Mouse (Mus musculus) layer of hippocampus, postnatal 25 days (tissue): ENCODE measurements at regions not wholly inside any gene's neighbourhood (a gene's known extent, or its start where the extent isn't known, plus 50 kb on each side); places are given as distances from the start of the nearest gene placed in this dataset.

Experiments used
- DNase-seq, 2 experiments: peaks; one replicate each; pipeline ENCODE4 v3.0.0; 2022; ENCODE audit warnings: mixed read lengths in 2 of 2, low spot score in 1 of 2; ENCODE audit errors: extremely low spot score in 1 of 2

DNA sequence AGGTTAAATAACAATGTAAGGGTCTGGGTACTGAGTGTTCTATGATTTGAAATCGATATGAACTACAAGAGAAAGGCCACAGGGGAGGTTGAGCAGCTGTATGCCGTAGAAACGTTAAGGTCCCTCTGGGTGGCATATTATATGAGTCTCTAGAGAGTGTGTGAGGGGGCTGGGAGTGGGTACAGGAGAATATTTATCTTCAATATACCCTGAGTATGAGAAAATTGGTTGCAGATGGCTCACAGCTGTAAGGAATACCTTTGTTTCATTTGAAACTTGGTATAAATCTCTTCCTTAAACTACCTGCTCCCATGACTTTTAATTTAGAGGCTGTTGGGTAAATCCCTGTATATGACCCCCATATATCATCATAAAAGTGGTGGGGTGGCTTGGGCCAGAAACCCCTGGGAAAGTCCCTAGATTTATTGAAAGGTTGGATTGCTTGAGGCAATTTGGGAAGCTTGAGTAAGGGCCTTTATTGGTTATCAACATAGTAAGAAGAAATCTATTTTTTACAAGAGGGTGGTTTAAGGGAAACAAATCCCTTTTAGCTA lies 128.7 kb upstream of the Prkg2 start:
- no peak for DNase-seq

DNA sequence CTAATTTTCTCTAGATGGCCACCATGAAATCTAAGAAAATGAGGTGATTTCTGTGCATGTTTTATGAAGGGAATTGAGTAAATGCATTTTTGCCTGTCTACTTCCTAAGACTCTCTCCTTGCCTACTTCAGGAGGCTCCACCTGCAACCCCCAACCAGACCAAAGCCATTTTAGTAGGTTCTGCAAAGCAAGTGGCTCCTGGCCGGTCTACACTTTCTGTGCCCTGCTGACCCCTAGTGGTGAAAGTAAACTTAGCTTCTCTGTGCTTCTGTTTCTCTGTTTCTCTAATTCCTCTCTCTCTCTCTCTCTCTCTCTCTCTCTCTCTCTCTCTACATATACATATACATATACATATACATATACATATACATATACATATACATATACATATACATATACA lies 120.8 kb upstream of the Prkg2 start:
- DNase-seq: peak; percentile 33 to 59

DNA sequence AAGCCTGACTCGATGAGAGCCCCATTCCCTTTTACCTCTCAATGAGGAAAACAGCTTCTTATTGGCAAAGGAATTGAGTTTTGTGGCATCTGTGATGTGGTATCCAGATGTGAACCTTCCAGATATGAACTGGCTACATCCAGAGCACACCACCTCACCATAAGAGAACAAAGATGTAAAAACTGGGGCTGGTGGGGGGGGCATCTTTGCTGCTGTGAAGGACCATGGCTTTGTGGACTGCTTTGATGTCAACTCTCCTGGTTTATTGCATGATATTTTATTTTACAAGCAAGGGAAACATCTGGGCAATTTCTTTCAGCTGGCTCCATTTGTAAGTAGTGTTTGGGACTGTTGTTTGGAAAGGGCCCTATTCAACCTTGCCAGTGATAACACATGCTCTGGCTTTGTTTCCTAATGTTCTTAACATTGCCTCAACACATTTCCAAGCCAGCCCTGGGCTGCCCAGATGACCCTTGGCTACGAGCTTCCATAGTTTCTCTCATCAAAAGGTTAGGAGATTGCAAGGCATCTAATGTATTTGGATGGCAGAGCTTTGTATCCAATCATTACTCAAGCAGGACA lies 116.2 kb upstream of the Prkg2 start:
- DNase-seq: no peak

DNA sequence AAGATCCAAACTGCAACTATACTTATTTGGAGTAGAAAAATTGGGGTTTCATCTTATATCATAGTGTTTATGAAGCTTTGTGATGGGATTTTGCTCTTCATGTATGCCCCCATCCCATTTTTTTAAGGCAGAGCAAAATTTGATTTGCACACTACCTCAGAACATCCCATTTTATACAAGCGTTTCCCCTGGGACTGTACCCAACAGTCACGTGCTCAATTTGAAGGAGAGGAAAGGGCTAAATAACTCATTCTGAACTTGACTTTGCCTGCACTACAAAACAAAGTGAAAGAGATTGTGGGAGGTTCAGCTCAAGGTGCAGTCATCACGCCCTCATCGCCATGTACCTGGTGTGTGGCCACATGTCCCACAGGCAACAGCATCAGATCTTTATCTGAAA lies 115.1 kb upstream of the Prkg2 start:
- no peak for DNase-seq

DNA sequence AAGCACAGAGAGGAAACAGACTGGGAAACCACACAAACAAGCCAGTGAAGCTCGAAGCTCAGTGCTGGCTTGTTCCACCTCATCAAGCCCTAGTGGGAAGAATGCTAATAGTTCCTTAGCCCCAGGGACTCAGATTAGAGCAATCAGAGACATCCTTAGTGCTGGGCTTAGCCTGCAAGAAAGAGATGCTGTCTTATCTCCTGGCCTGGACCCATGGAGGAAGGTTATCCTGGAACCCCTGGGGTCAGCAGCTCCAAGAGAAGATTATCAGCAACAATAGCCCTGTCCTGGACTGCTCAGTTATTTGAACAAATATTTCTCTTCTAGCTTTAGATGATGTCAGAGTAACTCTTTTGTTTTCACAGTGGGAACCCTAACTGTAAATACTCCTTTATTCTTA lies 112.8 kb upstream of the Prkg2 start:
- DNase-seq: no peak

DNA sequence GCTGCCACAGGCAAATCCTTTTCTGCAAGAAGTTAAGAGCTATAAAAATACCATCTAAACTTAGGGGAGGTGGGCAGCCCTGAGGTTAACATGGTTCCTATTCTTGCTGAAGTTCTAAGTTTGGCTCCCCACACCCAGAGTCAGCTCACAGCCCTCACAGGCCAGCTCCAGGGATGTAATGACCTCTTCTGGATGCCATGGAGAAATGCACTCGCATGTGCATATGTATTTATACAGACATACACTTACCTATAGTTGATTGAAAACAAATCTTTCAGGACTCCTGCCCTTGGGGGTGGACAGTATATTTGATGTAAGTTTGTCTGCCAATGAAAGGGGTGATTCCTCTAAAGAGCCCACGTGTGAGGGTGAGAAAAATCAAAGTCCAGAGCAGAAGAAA lies 95.5 kb upstream of the Prkg2 start:
- no peak for DNase-seq

DNA sequence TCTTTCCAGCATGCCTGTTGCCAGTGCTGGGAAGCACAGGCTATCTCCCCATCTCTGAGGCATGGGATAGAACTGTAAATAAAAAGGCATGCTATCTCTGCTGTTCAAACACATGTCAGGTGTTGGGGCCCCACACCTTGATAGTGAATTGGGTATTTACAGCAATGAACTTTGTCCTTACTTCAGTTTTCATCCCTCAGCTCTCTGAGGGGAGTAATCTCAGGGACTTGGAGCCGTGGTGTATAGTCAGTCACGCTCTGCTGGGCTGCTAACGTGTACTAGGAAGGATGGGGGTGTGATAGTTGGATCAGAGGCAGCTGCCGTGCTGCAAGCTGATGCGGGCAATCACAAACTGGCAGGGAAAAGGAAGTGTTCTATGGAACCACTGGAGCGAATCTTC lies 91.5 kb upstream of the Prkg2 start:
- DNase-seq: no peak

DNA sequence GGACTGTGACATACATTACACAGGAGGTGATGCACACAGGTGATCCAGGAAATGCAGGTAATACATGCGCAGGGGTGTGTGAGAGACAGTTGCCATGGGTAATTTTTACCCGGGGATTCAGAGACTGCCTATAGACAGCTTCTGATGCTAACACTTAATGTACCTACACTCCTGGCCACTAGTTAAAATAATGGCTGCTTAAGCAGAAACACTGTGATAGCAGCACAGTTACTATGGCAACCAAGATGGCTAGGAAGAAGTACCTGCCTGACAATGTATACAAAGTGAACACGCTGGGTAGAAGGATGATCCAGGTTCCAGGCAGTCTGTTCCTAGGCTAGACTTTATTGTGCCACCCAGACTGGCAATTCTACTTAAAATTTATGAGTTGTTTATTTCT lies 88.3 kb upstream of the Prkg2 start:
- DNase-seq: no peak

DNA sequence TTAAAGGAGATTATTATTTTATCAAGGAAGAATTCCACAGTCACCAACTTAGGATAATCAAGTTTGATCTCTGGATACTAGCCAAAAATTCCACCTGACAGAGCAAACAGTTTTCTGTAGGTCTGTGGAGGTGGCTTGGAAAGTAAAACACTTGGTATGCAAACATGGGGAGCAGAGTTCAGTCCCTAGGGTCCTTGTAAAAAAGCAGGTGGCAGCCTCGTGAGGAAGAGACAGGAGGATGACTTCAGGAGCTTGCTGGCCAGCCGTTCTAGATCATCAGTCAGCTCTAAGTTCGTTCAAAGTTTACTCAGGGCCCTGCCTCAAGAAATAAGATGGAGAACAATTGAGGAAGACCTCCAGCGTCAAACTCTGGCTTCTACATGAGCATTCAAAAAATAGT lies 74.6 kb upstream of the Prkg2 start:
- DNase-seq: no peak

DNA sequence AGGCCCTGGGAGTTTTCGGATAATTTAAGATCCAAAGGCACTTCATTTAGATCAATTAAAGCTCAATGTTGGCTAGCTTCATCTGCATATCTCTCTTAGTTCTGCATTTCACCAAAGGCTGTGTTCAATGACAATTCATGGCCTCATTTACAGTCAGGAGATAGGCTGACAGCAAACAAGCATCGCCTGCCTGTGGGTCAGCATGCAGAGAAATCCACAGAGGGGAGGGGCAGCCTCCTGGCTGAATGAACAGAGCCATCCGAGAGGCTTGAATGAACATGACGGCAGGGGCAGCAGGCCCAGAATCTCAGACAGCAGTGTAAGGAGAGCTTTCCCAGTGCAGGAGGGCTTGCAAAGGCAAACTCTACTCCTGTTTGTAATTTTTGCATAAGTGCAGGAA lies 74.1 kb upstream of the Prkg2 start:
- DNase-seq: no peak

DNA sequence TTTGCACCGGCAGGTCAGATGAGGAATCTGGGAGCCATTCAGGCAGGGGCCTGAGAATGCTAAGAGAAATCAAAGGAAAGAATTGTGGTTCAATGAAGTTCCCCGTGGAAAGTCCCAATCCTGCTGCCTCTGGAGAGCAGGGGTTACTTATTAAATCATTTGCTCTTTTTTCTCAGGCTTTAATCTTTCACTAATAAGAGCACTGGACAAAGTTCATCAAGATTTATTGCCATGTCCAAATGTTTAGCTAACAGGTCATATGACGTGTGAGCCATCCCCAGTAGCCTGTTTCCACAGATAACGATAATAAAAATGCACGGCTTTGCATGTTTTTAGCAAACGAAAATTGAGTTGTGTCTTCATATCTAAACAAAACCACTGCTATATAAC lies 62.6 kb upstream of the Prkg2 start:
- no peak for DNase-seq

DNA sequence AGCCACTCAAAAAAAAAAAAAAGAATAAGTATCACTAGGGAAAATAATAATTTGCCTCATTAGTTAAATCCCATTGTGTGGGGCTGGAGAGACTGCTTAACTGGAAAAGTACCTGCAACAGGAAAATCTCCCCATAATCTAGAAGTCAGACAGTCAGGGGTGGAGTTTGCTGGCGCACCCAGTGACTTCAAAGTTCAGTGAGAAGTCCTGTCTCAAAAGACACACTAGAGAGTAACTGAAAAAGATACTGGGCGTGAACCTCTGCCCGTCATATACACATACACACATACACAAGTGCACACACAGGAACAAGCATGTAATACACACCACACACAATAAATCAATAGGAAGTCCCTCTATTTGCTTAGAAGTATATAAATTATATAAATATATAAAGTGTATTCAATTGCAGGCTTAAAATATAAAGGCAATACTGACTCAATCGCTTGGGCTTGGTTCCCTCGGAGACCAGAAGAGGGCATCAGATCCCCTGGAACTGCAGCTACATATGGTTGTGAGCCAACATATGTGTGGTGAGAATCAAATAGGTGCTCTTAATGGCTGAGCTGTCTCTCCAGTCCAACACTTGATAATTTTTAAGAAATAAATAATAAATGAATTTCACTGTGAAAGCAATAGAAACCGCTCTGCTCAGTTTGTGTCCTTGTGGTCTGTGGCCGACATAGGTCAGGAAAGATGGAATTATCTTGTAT lies 62.0 kb upstream of the Prkg2 start:
- no peak for DNase-seq
